Mouse (Mus musculus): ENCODE data around the gene Kit. TPM values are rescaled to one million over a fixed set of nuclear protein-coding genes. Genes with fewer than 3 reads are reported as not detected.

Gene Kit
- polyA plus RNA-seq, 1 experiment from 2014 or later: 56.6 TPM

DNA sequence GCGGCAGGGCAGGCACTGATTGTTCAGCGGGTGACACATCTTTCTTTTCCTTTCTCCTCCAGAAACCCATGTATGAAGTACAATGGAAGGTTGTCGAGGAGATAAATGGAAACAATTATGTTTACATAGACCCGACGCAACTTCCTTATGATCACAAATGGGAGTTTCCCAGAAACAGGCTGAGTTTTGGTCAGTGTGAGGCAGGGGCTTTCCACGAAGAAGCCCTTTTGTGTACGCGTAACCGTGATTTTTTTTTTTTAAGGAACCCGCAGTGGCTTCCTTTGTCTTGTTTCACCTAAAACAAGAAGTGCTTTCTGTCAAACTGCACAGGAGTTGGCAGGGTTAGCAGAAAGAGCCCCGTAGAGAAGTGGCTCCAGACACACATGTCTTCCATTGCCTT, 65.9 kb downstream of the Kit start:
- Histone ChIP-seq H3K36me3 (replicated peaks; ENCODE audit: control insufficient read depth, insufficient read depth) (peaks cover 12% of the 10 kb centered on the region), H3K9me3 (ENCODE audit: control insufficient read depth, low read length) (no peaks in the 10 kb centered on the region)

DNA sequence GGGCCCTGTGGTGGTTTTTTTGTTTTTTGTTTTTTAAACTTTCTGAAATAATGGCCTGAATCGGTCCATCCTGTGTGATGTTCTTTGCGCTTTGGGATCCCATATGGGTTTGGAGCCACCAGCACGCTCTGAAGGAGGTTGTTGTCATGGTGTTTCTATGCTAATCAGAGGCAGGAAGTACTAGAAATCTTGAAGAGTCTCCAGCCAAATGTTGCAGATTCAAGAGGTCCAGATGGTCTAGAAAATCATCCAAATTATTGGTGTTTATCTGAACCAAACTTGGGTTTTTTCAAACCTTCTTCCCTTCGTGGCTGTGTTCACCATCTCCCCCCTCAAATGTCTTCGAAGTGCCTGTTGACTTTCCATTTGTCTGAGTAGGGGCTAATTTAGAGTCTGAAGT, 72.3 kb downstream of the Kit start:
- WGBS: 97% methylated on average over 5 of the region's 5 CpGs
- H3K27ac ChIP-seq: no peak overlapping the region
- no peak overlapping the region for H3K9ac ChIP-seq
- H3K27me3 ChIP-seq (ENCODE audit: control insufficient read depth, insufficient read depth, low read length): no peaks in the 10 kb centered on the region
- DNase-seq (ENCODE audit: low spot score) (no peak), ATAC-seq (ENCODE audit: low FRiP score) (no peak)
- H3K4me3 ChIP-seq (replicated peaks; ENCODE audit: low read length): no peak overlapping the region
- peaks cover 39% of the 10 kb centered on the region for H3K36me3 ChIP-seq (replicated peaks; ENCODE audit: control insufficient read depth, insufficient read depth)
- H3K4me2 ChIP-seq (replicated peaks): no peak overlapping the region
- no peaks in the 10 kb centered on the region for H3K9me3 ChIP-seq (ENCODE audit: control insufficient read depth, low read length)
- H3K4me1 ChIP-seq (replicated peaks; ENCODE audit: control insufficient read depth, insufficient read depth, low read length): no peaks in the 10 kb centered on the region

More for the DNA sequence above, 65.9 kb downstream of the Kit start:
- 65% methylated on average over 11 of the region's 11 CpGs for WGBS
- Histone ChIP-seq H3K4me2 (replicated peaks) (no peak overlapping the region), H3K9ac (no peak overlapping the region), H3K27ac (no peak overlapping the region), H3K4me1 (replicated peaks; ENCODE audit: control insufficient read depth, insufficient read depth, low read length) (no peaks in the 10 kb centered on the region; the same call in 1 of the 2 replicates), H3K4me3 (replicated peaks; ENCODE audit: low read length) (no peak overlapping the region), H3K27me3 (ENCODE audit: control insufficient read depth, insufficient read depth, low read length) (no peaks in the 10 kb centered on the region)
- DNase-seq (ENCODE audit: low spot score) (no peak), ATAC-seq (ENCODE audit: low FRiP score) (no peak)

DNA sequence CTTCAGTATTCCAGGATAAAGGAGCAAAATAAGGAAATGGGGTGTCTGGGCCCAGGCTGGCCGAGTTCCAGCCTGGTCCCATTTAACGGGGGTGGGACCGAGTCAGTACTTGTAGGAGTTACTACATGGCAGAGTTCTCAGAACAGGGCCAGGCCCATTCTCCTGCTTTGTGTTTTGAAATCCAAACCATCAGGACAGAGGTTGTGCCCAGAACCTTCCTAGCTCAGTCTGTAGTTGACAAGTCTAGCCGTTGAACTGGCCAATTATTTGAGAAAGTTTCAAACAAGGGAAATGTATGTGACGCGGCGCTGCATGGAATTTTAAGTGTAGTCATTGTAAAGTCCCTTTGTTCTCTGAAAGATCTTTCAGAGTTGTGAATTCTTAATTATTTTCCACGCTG, 75.8 kb downstream of the Kit start:
- Histone ChIP-seq H3K27me3 (ENCODE audit: control insufficient read depth, insufficient read depth, low read length) (no peaks in the 10 kb centered on the region), H3K9ac (no peak overlapping the region), H3K4me2 (replicated peaks) (no peak overlapping the region), H3K27ac (no peak overlapping the region), H3K4me1 (replicated peaks; ENCODE audit: control insufficient read depth, insufficient read depth, low read length) (no peaks in the 10 kb centered on the region), H3K36me3 (replicated peaks; ENCODE audit: control insufficient read depth, insufficient read depth) (peaks cover 73% of the 10 kb centered on the region), H3K4me3 (replicated peaks; ENCODE audit: low read length) (no peak overlapping the region), H3K9me3 (ENCODE audit: control insufficient read depth, low read length) (no peaks in the 10 kb centered on the region)
- ATAC-seq (ENCODE audit: low FRiP score) (no peak), DNase-seq (ENCODE audit: low spot score) (no peak)
- 43% methylated on average over 8 of the region's 8 CpGs for WGBS

DNA sequence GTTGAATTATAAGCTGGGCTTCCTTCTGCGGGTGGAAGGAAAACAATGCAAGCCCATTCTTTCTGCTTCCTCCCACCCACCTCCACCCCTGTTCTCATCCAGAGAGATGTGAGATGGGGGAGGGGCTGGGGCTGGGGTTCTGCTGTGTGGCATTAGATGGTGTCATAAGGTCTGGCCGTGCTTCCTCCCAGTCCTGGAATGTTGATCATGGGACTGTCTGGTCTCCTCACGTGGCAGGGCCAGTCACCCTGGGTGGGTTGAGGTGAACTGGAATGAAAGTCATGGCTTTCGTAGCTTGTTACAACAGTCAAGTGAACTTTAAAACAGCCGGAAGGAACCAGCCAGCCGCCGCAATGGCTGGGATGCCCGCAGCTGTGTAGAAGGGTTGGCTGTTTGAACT, 78.7 kb downstream of the Kit start:
- Histone ChIP-seq H3K4me3 (replicated peaks; ENCODE audit: low read length) (no peak overlapping the region), H3K9ac (no peak overlapping the region), H3K36me3 (replicated peaks; ENCODE audit: control insufficient read depth, insufficient read depth) (peaks cover 58% of the 10 kb centered on the region), H3K27me3 (ENCODE audit: control insufficient read depth, insufficient read depth, low read length) (no peaks in the 10 kb centered on the region), H3K4me2 (replicated peaks) (no peak overlapping the region), H3K9me3 (ENCODE audit: control insufficient read depth, low read length) (no peaks in the 10 kb centered on the region), H3K4me1 (replicated peaks; ENCODE audit: control insufficient read depth, insufficient read depth, low read length) (no peaks in the 10 kb centered on the region), H3K27ac (no peak overlapping the region)
- ATAC-seq (ENCODE audit: low FRiP score) (no peak), DNase-seq (ENCODE audit: low spot score) (no peak)
- 89% methylated on average over 8 of the region's 8 CpGs for WGBS

DNA sequence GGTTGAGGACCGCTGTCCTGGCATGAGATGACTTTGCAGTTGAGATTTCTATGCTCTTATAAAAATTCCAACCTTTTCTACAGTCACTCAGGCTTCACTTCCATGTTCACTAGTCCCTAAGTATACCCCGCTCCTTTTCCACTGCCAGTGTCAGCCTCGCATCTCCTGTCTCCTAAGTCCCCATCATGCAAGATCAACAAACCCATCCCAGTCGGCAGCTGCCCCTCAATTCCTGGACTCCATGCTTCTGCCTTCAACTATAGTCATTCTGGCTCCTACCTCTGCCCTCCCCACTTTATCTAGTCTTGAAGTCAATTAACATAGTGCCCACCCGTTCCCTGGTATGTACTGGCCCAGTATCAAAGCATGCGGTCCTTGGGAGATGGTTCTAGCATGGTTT, 83.9 kb downstream of the Kit start:
- H3K36me3 ChIP-seq (replicated peaks; ENCODE audit: control insufficient read depth, insufficient read depth): peaks cover 31% of the 10 kb centered on the region
- no peaks in the 10 kb centered on the region for H3K9me3 ChIP-seq (ENCODE audit: control insufficient read depth, low read length)
- no peak overlapping the region for H3K4me2 ChIP-seq (replicated peaks)
- no peak overlapping the region for H3K9ac ChIP-seq
- no peak overlapping the region for H3K4me3 ChIP-seq (replicated peaks; ENCODE audit: low read length)
- no peaks in the 10 kb centered on the region for H3K4me1 ChIP-seq (replicated peaks; ENCODE audit: control insufficient read depth, insufficient read depth, low read length)
- H3K27me3 ChIP-seq (ENCODE audit: control insufficient read depth, insufficient read depth, low read length): no peaks in the 10 kb centered on the region
- H3K27ac ChIP-seq: no peak overlapping the region
- no peak for ATAC-seq (ENCODE audit: low FRiP score)
- DNase-seq (ENCODE audit: low spot score): no peak
- WGBS: 96% methylated on average over 6 of the region's 6 CpGs

DNA sequence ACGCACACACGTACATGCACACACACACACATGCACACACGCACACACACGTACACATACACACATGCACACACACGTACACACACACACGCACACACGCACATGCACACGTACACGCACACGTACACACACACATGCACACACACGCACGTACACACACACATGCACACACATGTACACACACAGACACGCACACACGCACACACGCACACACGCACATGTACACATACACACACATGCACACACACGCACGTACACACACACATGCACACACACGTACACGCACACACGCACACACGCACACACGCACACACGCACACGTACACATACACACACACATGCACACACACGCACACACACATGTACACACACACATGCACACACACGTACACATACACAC, 85.6 kb downstream of the Kit start:
- 96% methylated on average over 27 of the region's 27 CpGs for WGBS
- H3K4me1 ChIP-seq (replicated peaks; ENCODE audit: control insufficient read depth, insufficient read depth, low read length): no peaks in the 10 kb centered on the region
- no peak for ATAC-seq (ENCODE audit: low FRiP score)
- H3K36me3 ChIP-seq (replicated peaks; ENCODE audit: control insufficient read depth, insufficient read depth): peaks cover 14% of the 10 kb centered on the region
- H3K4me3 ChIP-seq (replicated peaks; ENCODE audit: low read length): no peak overlapping the region
- DNase-seq (ENCODE audit: low spot score): no peak
- H3K4me2 ChIP-seq (replicated peaks): no peak overlapping the region
- no peak overlapping the region for H3K9ac ChIP-seq
- no peak overlapping the region for H3K27ac ChIP-seq
- H3K9me3 ChIP-seq (ENCODE audit: control insufficient read depth, low read length): no peaks in the 10 kb centered on the region
- no peaks in the 10 kb centered on the region for H3K27me3 ChIP-seq (ENCODE audit: control insufficient read depth, insufficient read depth, low read length)

DNA sequence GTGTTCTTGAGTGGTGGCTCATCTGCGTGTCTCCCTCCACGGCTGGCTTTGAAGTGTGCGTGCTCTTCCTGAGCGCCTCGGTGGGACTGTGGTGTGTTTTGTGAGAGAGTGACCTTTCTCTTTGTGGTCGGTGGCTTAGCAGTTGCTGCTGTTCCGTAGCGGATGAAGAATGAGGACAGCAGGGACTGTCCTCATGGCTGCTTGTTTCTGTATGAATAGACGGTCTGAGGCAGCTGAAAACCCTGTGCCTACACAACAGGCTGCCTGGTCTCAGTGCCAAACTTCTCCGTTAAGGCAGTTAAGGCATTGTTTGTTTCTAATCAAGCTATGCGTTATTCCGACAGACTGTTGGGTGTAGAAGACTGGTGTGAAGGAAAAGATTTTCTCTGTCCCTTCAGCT, 87.8 kb downstream of the Kit start:
- Histone ChIP-seq H3K9me3 (ENCODE audit: control insufficient read depth, low read length) (no peaks in the 10 kb centered on the region), H3K27me3 (ENCODE audit: control insufficient read depth, insufficient read depth, low read length) (no peaks in the 10 kb centered on the region), H3K36me3 (replicated peaks; ENCODE audit: control insufficient read depth, insufficient read depth) (0 out of 2 replicates have a peak, but pooled peaks cover under 1% of the 10 kb centered on the region), H3K4me1 (replicated peaks; ENCODE audit: control insufficient read depth, insufficient read depth, low read length) (no peaks in the 10 kb centered on the region), H3K4me3 (replicated peaks; ENCODE audit: low read length) (no peak overlapping the region), H3K27ac (no peak overlapping the region), H3K4me2 (replicated peaks) (no peak overlapping the region), H3K9ac (no peak overlapping the region)
- 40% methylated on average over 12 of the region's 12 CpGs for WGBS
- DNase-seq (ENCODE audit: low spot score) (no peak), ATAC-seq (ENCODE audit: low FRiP score) (no peak; the same call in 1 of the 2 replicates)

DNA sequence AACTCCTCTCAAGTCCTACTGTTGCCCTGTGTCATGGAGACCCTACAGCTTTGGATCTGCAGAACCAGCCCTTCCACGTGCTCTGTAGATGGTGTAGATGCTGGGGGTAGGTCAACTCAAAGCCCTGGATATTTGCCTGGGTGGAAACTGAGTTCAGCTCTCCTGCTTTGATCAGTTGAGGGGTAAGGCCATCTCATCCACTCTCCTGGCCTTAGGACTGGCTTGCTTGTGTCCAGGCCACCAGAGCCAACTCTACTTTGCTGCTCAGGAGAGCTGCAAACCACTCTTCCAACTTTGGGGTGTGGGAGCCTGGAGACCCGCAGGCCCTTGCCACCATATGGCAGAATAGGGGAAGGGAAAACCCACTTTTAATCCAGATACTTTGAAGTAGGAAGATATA, 89.1 kb downstream of the Kit start:
- Histone ChIP-seq H3K4me3 (replicated peaks; ENCODE audit: low read length) (no peak overlapping the region), H3K27me3 (ENCODE audit: control insufficient read depth, insufficient read depth, low read length) (no peaks in the 10 kb centered on the region), H3K36me3 (replicated peaks; ENCODE audit: control insufficient read depth, insufficient read depth) (no peaks in the 10 kb centered on the region), H3K9me3 (ENCODE audit: control insufficient read depth, low read length) (no peaks in the 10 kb centered on the region), H3K9ac (no peak overlapping the region), H3K27ac (no peak overlapping the region), H3K4me2 (replicated peaks) (no peak overlapping the region), H3K4me1 (replicated peaks; ENCODE audit: control insufficient read depth, insufficient read depth, low read length) (no peaks in the 10 kb centered on the region)
- DNase-seq (ENCODE audit: low spot score) (no peak), ATAC-seq (ENCODE audit: low FRiP score) (no peak)
- 98% methylated on average over 2 of the region's 2 CpGs for WGBS

DNA sequence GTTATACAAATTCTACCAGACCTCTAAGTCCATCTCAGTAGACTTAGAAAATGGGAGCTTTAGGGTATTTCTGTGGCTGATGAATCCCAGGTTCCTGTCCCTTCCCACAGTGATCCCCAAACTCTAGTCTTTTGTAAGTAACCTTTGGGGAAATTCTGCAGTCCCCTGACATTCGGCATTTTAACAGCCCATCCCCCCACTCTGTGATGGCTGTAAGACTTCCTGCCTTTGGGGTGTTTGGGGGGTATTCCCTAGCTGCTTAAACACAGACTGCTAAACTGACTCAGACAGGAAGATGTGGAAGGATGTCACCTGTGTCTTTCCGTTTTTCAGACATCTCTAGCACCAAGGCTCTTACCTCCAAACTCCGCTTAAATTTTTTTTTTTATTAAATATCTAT, 92.4 kb downstream of the Kit start:
- H3K4me2 ChIP-seq (replicated peaks): no peak overlapping the region
- no peak overlapping the region for H3K27ac ChIP-seq
- H3K36me3 ChIP-seq (replicated peaks; ENCODE audit: control insufficient read depth, insufficient read depth): no peaks in the 10 kb centered on the region
- no peak for ATAC-seq (ENCODE audit: low FRiP score)
- DNase-seq (ENCODE audit: low spot score): no peak
- H3K9me3 ChIP-seq (ENCODE audit: control insufficient read depth, low read length): 0 out of 2 replicates have a peak, but pooled peaks cover 7% of the 10 kb centered on the region
- WGBS: 53% methylated on average over 3 of the region's 3 CpGs
- H3K27me3 ChIP-seq (ENCODE audit: control insufficient read depth, insufficient read depth, low read length): no peaks in the 10 kb centered on the region
- no peaks in the 10 kb centered on the region for H3K4me1 ChIP-seq (replicated peaks; ENCODE audit: control insufficient read depth, insufficient read depth, low read length)
- no peak overlapping the region for H3K9ac ChIP-seq
- H3K4me3 ChIP-seq (replicated peaks; ENCODE audit: low read length): no peak overlapping the region

DNA sequence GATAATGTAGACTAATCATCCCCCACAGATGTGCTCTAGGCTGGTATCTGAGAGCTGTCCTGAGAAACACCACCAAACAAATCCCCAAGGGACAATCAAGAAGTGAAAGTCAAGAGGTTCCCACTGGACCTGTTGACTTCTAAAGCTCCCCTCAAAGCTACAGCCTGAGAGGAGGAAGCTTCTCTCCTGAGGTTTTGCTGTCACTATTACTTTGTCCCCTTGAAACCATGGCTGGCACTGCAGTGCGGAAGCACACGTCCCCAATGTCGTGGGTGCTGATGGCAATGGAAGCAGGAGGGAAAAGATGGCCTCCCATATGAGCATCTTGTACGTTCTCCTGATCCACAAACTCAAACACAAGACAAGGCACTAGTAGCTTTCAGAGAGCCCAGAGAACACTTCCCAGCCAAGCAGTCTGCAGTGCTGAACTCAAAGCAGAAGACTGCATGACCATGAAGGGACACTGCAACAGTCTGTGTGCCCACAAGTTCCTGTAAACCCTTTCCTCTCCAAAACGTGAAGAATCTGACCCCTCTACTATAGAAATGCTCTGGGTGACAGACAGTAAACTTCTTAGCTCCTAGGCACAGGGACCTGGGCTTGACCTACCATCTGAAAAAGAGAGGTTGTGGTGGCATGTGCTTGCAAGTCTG, 96.5 kb downstream of the Kit start:
- ATAC-seq (ENCODE audit: low FRiP score) (no peak), DNase-seq (ENCODE audit: low spot score) (no peak)
- Histone ChIP-seq H3K27me3 (ENCODE audit: control insufficient read depth, insufficient read depth, low read length) (no peaks in the 10 kb centered on the region), H3K9me3 (ENCODE audit: control insufficient read depth, low read length) (0 out of 2 replicates have a peak, but pooled peaks cover 7% of the 10 kb centered on the region), H3K36me3 (replicated peaks; ENCODE audit: control insufficient read depth, insufficient read depth) (no peaks in the 10 kb centered on the region), H3K27ac (no peak overlapping the region), H3K9ac (no peak overlapping the region), H3K4me2 (replicated peaks) (no peak overlapping the region), H3K4me3 (replicated peaks; ENCODE audit: low read length) (no peak overlapping the region), H3K4me1 (replicated peaks; ENCODE audit: control insufficient read depth, insufficient read depth, low read length) (no peaks in the 10 kb centered on the region)
- 94% methylated on average over 5 of the region's 5 CpGs for WGBS
